7 mouse cellular contexts compared by ENCODE assay signal in genomic region chr13:37964128-37965087, GRCm38 (mm10). TPM values are rescaled to one million over a fixed set of nuclear protein-coding genes. Genes with fewer than 3 reads are reported as not detected.
A peak's percentile ranks its signal among the peaks of the same experiment; 100 is the strongest.
DNase-seq lines count a peak whose midpoint lies in the region; ATAC-seq and TF ChIP-seq lines count a peak whose summit lies in the region.

No protein-coding gene starts in this region.

- 53% methylated on average over 20 of the region's 20 CpGs for WGBS in lung, adult 2 months
- 45% methylated on average over 20 of the region's 20 CpGs for WGBS in stomach, embryonic 14.5 days

- peaks cover under 1% of the 10 kb centered on the region; the same call in 1 of the 2 replicates for H3K9me3 ChIP-seq in erythroblast, embryonic 14.5 days (ENCODE audit: control insufficient read depth, low read length)
- no peaks in the 10 kb centered on the region for H3K9me3 ChIP-seq in stomach, embryonic 14.5 days (ENCODE audit: control insufficient read depth, low read depth, low read length)

- H3K36me3 ChIP-seq in erythroblast, embryonic 14.5 days (ENCODE audit: control insufficient read depth): no peaks in the 10 kb centered on the region
- no peaks in the 10 kb centered on the region for H3K36me3 ChIP-seq in stomach, embryonic 14.5 days (ENCODE audit: control insufficient read depth, insufficient read depth, low read length)

- H3K4me3 ChIP-seq in lung, adult 2 months (replicated peaks; ENCODE audit: extremely low read depth, low read depth, low read length): no peak overlapping the region
- H3K4me3 ChIP-seq in erythroblast, embryonic 14.5 days (replicated peaks): peak overlapping the region; percentile 65
- H3K4me3 ChIP-seq in stomach, embryonic 14.5 days (ENCODE audit: low read depth, low read length): peak overlapping the region; percentile 35; the same call in 1 of the 2 replicates

- H3K4me2 ChIP-seq in stomach, embryonic 14.5 days (replicated peaks; ENCODE audit: low read depth, low read length): peak overlapping the region; percentile 54

- peaks cover 3% of the 10 kb centered on the region; the same call in 1 of the 2 replicates for H3K4me1 ChIP-seq in lung, adult 2 months (ENCODE audit: control insufficient read depth, insufficient read depth, low read length)
- peaks cover 65% of the 10 kb centered on the region for H3K4me1 ChIP-seq in erythroblast, embryonic 14.5 days (ENCODE audit: control insufficient read depth)
- H3K4me1 ChIP-seq in stomach, embryonic 14.5 days (ENCODE audit: control insufficient read depth, insufficient read depth, low read length): peaks cover 22% of the 10 kb centered on the region; the same call in 1 of the 2 replicates

- peak; percentile 25 for DNase-seq in lung, postnatal 10 days
- no peak for DNase-seq in lung, adult 2 months
- DNase-seq in liver (peak; percentile 44), adipocyte (ENCODE audit: low spot score) (no peak)
- DNase-seq in thymus, postnatal 0 days (ENCODE audit: low spot score): no peak

- no peak for ATAC-seq in stomach, embryonic 14.5 days (ENCODE audit: insufficient number of reproducible peaks, insufficient read depth, low FRiP score, low read depth)

- no peak for TF ChIP-seq POLR2A in lung, adult 2 months (IDR thresholded peaks at IDR 0.05; ENCODE audit: borderline replicate concordance, extremely low read depth, low read depth, low read length)

- no peak overlapping the region for H3K9ac ChIP-seq in stomach, embryonic 14.5 days (replicated peaks; ENCODE audit: low read depth, low read length)

- no peak overlapping the region for H3K27ac ChIP-seq in stomach, embryonic 14.5 days (ENCODE audit: low read length)

- H3K27me3 ChIP-seq in erythroblast, embryonic 14.5 days (ENCODE audit: control insufficient read depth): no peaks in the 10 kb centered on the region
- H3K27me3 ChIP-seq in stomach, embryonic 14.5 days (ENCODE audit: control insufficient read depth, insufficient read depth, low read length): no peaks in the 10 kb centered on the region

- no peak for TF ChIP-seq CTCF in lung, adult 2 months (IDR thresholded peaks at IDR 0.05; ENCODE audit: insufficient read depth, low read length)

RNA-seq across cellular contexts. Expression of gene Ssr1, which starts 29.6 kb away (rescaled TPM):
- polyA plus RNA-seq in lung, adult 2 months (2012; rRNA removed): 7.7 and 13.8 TPM in 2 replicates
- 1.1 and 3.0 TPM in 2 replicates for polyA plus RNA-seq in erythroblast, embryonic 14.5 days (2012)
- polyA plus RNA-seq in stomach, embryonic 14.5 days (2014; fragmentation: Nextera tagmentation; extraction: Ambion mirVana): 98.5 and 115 TPM in 2 replicates
- 79.5 and 87.2 TPM in 2 replicates for polyA plus RNA-seq in thymus, postnatal 0 days (2015; fragmentation: Nextera tagmentation; extraction: Ambion mirVana)

Comparison
In these comparisons a context has a peak if more than half of its experiments do, and no peak if none do; other contexts are left out.
1. DNase-seq: peak in lung, postnatal 10 days (single experiment) and liver (single experiment); none in lung, adult 2 months (single experiment), thymus, postnatal 0 days (single experiment) and adipocyte (single experiment).